Mouse (Mus musculus) inflammation-experienced regulatory T-cells, adult 16 weeks (primary cell): ENCODE data around the gene D10Wsu102e. TPM values are rescaled to one million over a fixed set of nuclear protein-coding genes. Genes with fewer than 3 reads are reported as not detected.

Source experiments
- polyA plus RNA-seq: library from polyadenylated mRNA; unstranded; fragments of 100-300 nt; shearing (Covaris generic); gene quantifications from one replicate; pipeline ENCODE4 v1.2.1, GENCODE M21; 2017

The D10Wsu102e gene
- 1.0 TPM for polyA plus RNA-seq

GRCm38 (mm10) chr10:83359956-83360355 is at the start of gene D10Wsu102e:
D10Wsu102e (plus strand) TSS chr10:83360221.

GRCm38 (mm10) chr10:83337159-83337951 is 22.7 kb upstream of the D10Wsu102e start, which contains the start of gene Slc41a2:
Slc41a2 (minus strand) TSS chr10:83337882.

GRCm38 (mm10) chr10:83533910-83534283 is 173.9 kb downstream of the D10Wsu102e start, which contains the start of gene Aldh1l2:
Aldh1l2 (minus strand) TSS chr10:83534140.

Other genes with a start within 250 kb of the D10Wsu102e start
- gene Slc41a2, start 22.3 kb upstream of the D10Wsu102e start, polyA plus RNA-seq = 0.16 TPM
- gene Aldh1l2, start 173.9 kb downstream of the D10Wsu102e start, polyA plus RNA-seq = not detected
- 52.1 TPM for gene Washc4, start 183.5 kb downstream of the D10Wsu102e start, polyA plus RNA-seq